Mouse (Mus musculus) layer of hippocampus, postnatal 25 days (tissue): ENCODE measurements around the gene Rab31. TPM values are rescaled to one million over a fixed set of nuclear protein-coding genes. Genes with fewer than 3 reads are reported as not detected.

ENCODE experiments used
- DNase-seq, 2 experiments: peaks; one replicate each; pipeline ENCODE4 v3.0.0; 2022; ENCODE audit warnings: mixed read lengths in 2 of 2, low spot score in 1 of 2; ENCODE audit errors: extremely low spot score in 1 of 2
- total RNA-seq, 2 experiments: library from RNA; stranded (reverse); gene quantifications; 2 replicates each; pipeline ENCODE4 v1.2.3; 2021

Gene Rab31
- total RNA-seq, 2 experiments from 2014 or later = 55.7 to 59.0 TPM

GRCm38 (mm10) chr17:65741565-65741964 lies 31.0 kb downstream of the Rab31 start:
- no peak for DNase-seq

GRCm38 (mm10) chr17:65739874-65740725 lies 32.5 kb downstream of the Rab31 start:
- no peak for DNase-seq

- no peak for DNase-seq
Observed at GRCm38 (mm10) chr17:65737622-65738021, 34.9 kb downstream of the Rab31 start.

- no peak for DNase-seq
Observed at GRCm38 (mm10) chr17:65737175-65737574, 35.4 kb downstream of the Rab31 start.

GRCm38 (mm10) chr17:65735088-65735487 lies 37.5 kb downstream of the Rab31 start:
- DNase-seq = no peak

GRCm38 (mm10) chr17:65732666-65733065 lies 39.9 kb downstream of the Rab31 start:
- no peak for DNase-seq

- no peak for DNase-seq
Observed at GRCm38 (mm10) chr17:65731710-65732109, 40.8 kb downstream of the Rab31 start.

- DNase-seq = no peak
Observed at GRCm38 (mm10) chr17:65729945-65730741, 42.4 kb downstream of the Rab31 start.

- no peak for DNase-seq
Observed at GRCm38 (mm10) chr17:65726755-65727154, 45.8 kb downstream of the Rab31 start.

GRCm38 (mm10) chr17:65726274-65726673 lies 46.3 kb downstream of the Rab31 start:
- DNase-seq = no peak

GRCm38 (mm10) chr17:65725814-65726213 lies 46.7 kb downstream of the Rab31 start:
- no peak for DNase-seq

GRCm38 (mm10) chr17:65725381-65725780 lies 47.2 kb downstream of the Rab31 start:
- DNase-seq = no peak

GRCm38 (mm10) chr17:65724254-65724653 lies 48.3 kb downstream of the Rab31 start:
- no peak for DNase-seq

GRCm38 (mm10) chr17:65723633-65724032 lies 48.9 kb downstream of the Rab31 start:
- DNase-seq = no peak

GRCm38 (mm10) chr17:65721330-65721729 lies 51.2 kb downstream of the Rab31 start:
- no peak for DNase-seq

- no peak for DNase-seq
Observed at GRCm38 (mm10) chr17:65719826-65720225, 52.7 kb downstream of the Rab31 start.

GRCm38 (mm10) chr17:65718578-65718977 lies 54.0 kb downstream of the Rab31 start:
- no peak for DNase-seq

GRCm38 (mm10) chr17:65717658-65718199 lies 54.8 kb downstream of the Rab31 start:
- DNase-seq = no peak

- DNase-seq = no peak
Observed at GRCm38 (mm10) chr17:65714060-65714459, 58.5 kb downstream of the Rab31 start.

GRCm38 (mm10) chr17:65712861-65713535 lies 59.6 kb downstream of the Rab31 start:
- DNase-seq = no peak

GRCm38 (mm10) chr17:65711779-65712178 lies 60.8 kb downstream of the Rab31 start:
- DNase-seq = no peak
